Mouse (Mus musculus) testis, postnatal 10 days (tissue): ENCODE data around the gene Skp2.

Experiments used
- DNase-seq: peaks from one replicate; pipeline ENCODE4 v3.0.0; 2021; ENCODE audit warnings: low spot score

The Skp2 gene

GRCm38 (mm10) chr15:9074671-9075070, 80.6 kb downstream of the Skp2 start:
- no peak for DNase-seq

DNA sequence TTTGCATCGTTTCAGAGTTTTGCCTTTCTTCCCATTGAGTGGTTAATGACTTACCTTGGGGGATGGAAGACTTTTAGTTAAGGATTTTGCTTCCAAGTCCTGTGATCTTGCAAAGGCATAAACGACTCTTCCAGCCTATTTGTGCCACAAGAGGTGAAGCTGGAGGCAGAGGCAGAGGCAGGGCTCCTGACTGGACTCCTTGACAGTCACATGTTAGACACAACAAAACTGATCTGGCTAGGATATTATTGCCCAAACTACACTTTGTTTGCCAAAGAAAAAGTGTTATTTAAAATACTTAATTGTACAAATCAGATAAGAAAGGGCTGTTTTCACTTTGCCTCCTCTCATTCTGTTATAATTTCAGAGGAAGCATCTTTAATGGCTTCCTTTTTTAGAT, 81.1 kb downstream of the Skp2 start:
- DNase-seq = no peak

DNA sequence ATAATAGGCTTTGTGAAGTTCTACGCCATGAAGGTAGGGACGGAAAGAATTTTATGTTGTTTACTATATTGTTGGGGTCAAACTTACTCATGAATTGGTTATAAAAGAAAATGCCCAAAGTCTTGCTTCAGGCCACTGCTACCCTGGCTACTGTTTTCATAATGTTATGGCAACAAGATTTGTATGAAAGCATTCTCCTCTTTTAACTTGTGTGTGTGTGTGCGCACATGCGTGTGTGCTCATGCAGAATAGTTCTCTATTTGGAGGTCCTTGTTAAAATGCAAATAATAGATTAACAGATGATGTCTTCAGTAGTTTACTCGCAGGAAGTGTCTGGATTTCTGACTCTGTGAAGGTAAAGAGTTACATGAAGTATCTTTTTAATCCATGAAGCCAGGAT, 81.5 kb downstream of the Skp2 start:
- no peak for DNase-seq

GRCm38 (mm10) chr15:9073067-9073608, 82.1 kb downstream of the Skp2 start:
- DNase-seq = no peak

GRCm38 (mm10) chr15:9072630-9073029, 82.6 kb downstream of the Skp2 start:
- no peak for DNase-seq

GRCm38 (mm10) chr15:9071556-9072544, 83.4 kb downstream of the Skp2 start:
- DNase-seq = peak; percentile 68

- DNase-seq = peak; percentile 98
These were observed 84.2 kb downstream of the Skp2 start, which contains the start of gene Nadk2 for GRCm38 (mm10) chr15:9070912-9071555. Gene Nadk2 (plus strand): TSS chr15:9071260.

GRCm38 (mm10) chr15:9070353-9070752, 84.9 kb downstream of the Skp2 start:
- no peak for DNase-seq

DNA sequence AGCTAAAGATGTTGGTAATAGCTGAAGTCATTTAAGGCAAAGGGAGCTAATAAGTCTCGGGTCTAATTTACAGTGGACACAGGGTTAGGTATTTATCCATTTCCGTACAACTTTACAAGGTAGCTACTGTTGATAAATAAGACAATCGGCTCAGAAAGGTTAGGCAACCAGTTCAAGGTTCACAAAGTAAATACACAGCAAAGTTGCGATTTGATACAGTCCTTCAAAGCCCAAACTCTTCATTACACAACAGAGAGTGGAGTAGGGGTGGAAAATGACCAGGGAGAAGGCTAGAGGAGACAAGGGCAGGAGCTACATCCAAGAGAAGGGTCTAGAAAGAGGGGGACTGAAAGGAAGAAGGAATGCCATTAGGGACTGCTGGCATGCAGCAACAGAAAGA, 86.3 kb downstream of the Skp2 start:
- DNase-seq = no peak
